Mouse (Mus musculus): ENCODE measurements around the gene Rtkn. TPM values are rescaled to one million over a fixed set of nuclear protein-coding genes. Genes with fewer than 3 reads are reported as not detected.
A peak's percentile ranks its signal among the peaks of the same experiment; 100 is the strongest.

Rtkn gene
- polyA plus RNA-seq, 1 experiment = 42.1 TPM

DNA sequence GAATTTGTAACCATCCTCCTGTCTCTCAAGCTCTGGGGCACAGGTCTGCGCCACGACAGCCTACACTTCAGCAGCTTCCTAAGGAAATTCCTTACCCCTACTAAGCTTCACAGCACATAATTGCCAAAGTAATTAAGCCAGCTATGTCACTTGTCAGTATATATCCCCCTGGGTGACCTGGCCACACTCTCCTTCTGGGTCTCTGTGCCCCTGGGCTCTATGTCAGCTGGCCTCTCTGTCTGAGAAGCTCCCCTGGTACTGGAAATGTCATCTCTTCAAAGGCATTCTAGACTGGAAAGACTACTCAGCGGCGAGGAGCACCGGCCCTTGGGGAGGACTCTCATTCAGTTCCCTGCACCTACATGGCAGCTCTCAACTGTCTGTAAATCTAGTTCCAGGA lies 12.3 kb upstream of the Rtkn start:
- H3K27me3 ChIP-seq (ENCODE audit: control insufficient read depth, insufficient read depth, insufficient read length) = no peaks in the 10 kb centered on the region
- no peak overlapping the region for H3ac ChIP-seq (ENCODE audit: control insufficient read depth, insufficient read length, low read depth)
- H3K36me3 ChIP-seq (ENCODE audit: control insufficient read depth, insufficient read depth) = peaks cover 14% of the 10 kb centered on the region
- peaks cover 50% of the 10 kb centered on the region for H3K79me2 ChIP-seq (ENCODE audit: control insufficient read depth, insufficient read depth)
- H3K4me3 ChIP-seq (ENCODE audit: insufficient read depth, poor library complexity, severe bottlenecking) = no peak overlapping the region
- TF ChIP-seq MYOG (IDR thresholded peaks at IDR 0.05; ENCODE audit: control insufficient read depth, extremely low read depth, insufficient read length) (no peak), MYOD1 (IDR thresholded peaks at IDR 0.05; ENCODE audit: control insufficient read depth, insufficient read length, low read depth) (no peak), CEBPB (IDR thresholded peaks at IDR 0.05; ENCODE audit: low read depth) (no peak), CTCF (IDR thresholded peaks at IDR 0.05; ENCODE audit: control insufficient read depth, insufficient read depth, insufficient read length) (no peak), USF1 (IDR thresholded peaks at IDR 0.05; ENCODE audit: low read depth) (no peak), FOSL1 (IDR thresholded peaks at IDR 0.05; ENCODE audit: insufficient read depth, low read length, poor library complexity, severe bottlenecking) (no peak), MAX (IDR thresholded peaks at IDR 0.05) (no peak)
- H3K79me3 ChIP-seq (ENCODE audit: low read depth) = peaks cover 6% of the 10 kb centered on the region

DNA sequence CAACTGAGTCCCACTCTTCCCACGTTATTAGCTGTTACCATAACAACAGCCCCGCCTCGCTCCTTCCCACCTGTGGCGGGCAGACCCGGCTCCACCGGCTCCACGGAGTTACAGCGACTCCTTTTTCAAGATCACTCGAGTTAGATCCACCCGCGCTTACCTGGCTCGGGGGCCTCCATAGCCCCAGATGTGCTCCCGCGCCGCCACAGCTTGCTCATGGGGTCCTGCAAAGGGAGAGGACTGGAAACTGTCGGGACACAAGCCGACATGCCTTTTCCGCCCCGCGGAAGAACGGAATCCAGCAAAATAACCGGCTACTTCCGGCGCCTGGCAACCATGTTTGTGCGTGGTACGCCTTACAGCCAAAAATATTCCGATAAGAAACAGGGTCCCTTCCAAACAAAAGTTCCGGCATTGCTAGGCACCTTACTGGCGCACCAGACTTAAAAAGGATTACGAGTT lies 10.4 kb upstream of the Rtkn start:
- H3K27me3 ChIP-seq (ENCODE audit: control insufficient read depth, insufficient read depth, insufficient read length) = no peaks in the 10 kb centered on the region
- H3K4me3 ChIP-seq (ENCODE audit: insufficient read depth, poor library complexity, severe bottlenecking) = peak overlapping the region; percentile 75
- peaks cover 38% of the 10 kb centered on the region for H3K79me2 ChIP-seq (ENCODE audit: control insufficient read depth, insufficient read depth)
- TF ChIP-seq MAX (IDR thresholded peaks at IDR 0.05) (peak; percentile 72), CEBPB (IDR thresholded peaks at IDR 0.05; ENCODE audit: low read depth) (no peak)
- peak overlapping the region; percentile 87 for H3ac ChIP-seq (ENCODE audit: control insufficient read depth, insufficient read length, low read depth)
- peaks cover 6% of the 10 kb centered on the region for H3K79me3 ChIP-seq (ENCODE audit: low read depth)
- no peaks in the 10 kb centered on the region for H3K36me3 ChIP-seq (ENCODE audit: control insufficient read depth, insufficient read depth)

DNA sequence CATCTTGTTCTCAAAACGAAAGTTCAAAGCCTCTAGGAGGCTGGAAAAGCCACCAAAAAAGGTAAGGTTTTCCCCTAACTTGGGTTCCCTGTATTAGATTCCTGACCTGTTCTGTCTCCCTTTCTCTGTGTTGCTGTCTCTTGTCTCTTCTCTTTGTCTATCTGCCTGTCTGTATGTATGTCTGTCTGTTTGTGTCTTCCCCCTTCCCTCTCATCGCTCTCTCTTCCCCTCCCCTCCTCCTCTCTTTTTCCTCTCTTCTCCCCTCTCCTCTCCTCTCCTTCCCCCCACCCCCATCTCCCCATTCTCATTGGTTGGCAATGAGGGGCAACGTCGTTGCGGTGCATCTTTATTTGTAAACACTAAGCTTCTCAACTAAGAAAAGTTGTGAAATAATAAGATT lies 9.9 kb upstream of the Rtkn start, which contains the start of gene Ino80b:
Ino80b (minus strand) TSS at position 101 of the 400 bp plus-strand sequence.
- Histone ChIP-seq H3K79me2 (ENCODE audit: control insufficient read depth, insufficient read depth) (peaks cover 33% of the 10 kb centered on the region), H3K27me3 (ENCODE audit: control insufficient read depth, insufficient read depth, insufficient read length) (no peaks in the 10 kb centered on the region), H3ac (ENCODE audit: control insufficient read depth, insufficient read length, low read depth) (peak within 1 kb of the TSS; percentile 87), H3K4me3 (ENCODE audit: insufficient read depth, poor library complexity, severe bottlenecking) (peak within 1 kb of the TSS; percentile 75), H3K36me3 (ENCODE audit: control insufficient read depth, insufficient read depth) (no peaks in the 10 kb centered on the region), H3K79me3 (ENCODE audit: low read depth) (peaks cover 6% of the 10 kb centered on the region)
- TF ChIP-seq MYOG (IDR thresholded peaks at IDR 0.05; ENCODE audit: control insufficient read depth, extremely low read depth, insufficient read length) (no peak), CEBPB (IDR thresholded peaks at IDR 0.05; ENCODE audit: low read depth) (no peak), USF1 (IDR thresholded peaks at IDR 0.05; ENCODE audit: low read depth) (no peak), MAX (IDR thresholded peaks at IDR 0.05) (no peak), MYOD1 (IDR thresholded peaks at IDR 0.05; ENCODE audit: control insufficient read depth, insufficient read length, low read depth) (no peak), CTCF (IDR thresholded peaks at IDR 0.05; ENCODE audit: control insufficient read depth, insufficient read depth, insufficient read length) (no peak), FOSL1 (IDR thresholded peaks at IDR 0.05; ENCODE audit: insufficient read depth, low read length, poor library complexity, severe bottlenecking) (no peak)

- TF ChIP-seq MYOD1 (IDR thresholded peaks at IDR 0.05; ENCODE audit: control insufficient read depth, insufficient read length, low read depth) = no peak
- TF ChIP-seq CTCF (IDR thresholded peaks at IDR 0.05; ENCODE audit: control insufficient read depth, insufficient read depth, insufficient read length) = no peak
- TF ChIP-seq MYOG (IDR thresholded peaks at IDR 0.05; ENCODE audit: control insufficient read depth, extremely low read depth, insufficient read length) = no peak
- TF ChIP-seq USF1 (IDR thresholded peaks at IDR 0.05; ENCODE audit: low read depth) = no peak
- no peak for TF ChIP-seq MAX (IDR thresholded peaks at IDR 0.05)
- TF ChIP-seq CEBPB (IDR thresholded peaks at IDR 0.05; ENCODE audit: low read depth) = no peak
- TF ChIP-seq FOSL1 (IDR thresholded peaks at IDR 0.05; ENCODE audit: insufficient read depth, low read length, poor library complexity, severe bottlenecking) = no peak
- no peak overlapping the region for H3ac ChIP-seq (ENCODE audit: control insufficient read depth, insufficient read length, low read depth)
- H3K27me3 ChIP-seq (ENCODE audit: control insufficient read depth, insufficient read depth, insufficient read length) = no peaks in the 10 kb centered on the region
- H3K79me3 ChIP-seq (ENCODE audit: low read depth) = peaks cover 3% of the 10 kb centered on the region
- no peak overlapping the region for H3K4me3 ChIP-seq (ENCODE audit: insufficient read depth, poor library complexity, severe bottlenecking)
- no peaks in the 10 kb centered on the region for H3K36me3 ChIP-seq (ENCODE audit: control insufficient read depth, insufficient read depth)
- peaks cover 23% of the 10 kb centered on the region for H3K79me2 ChIP-seq (ENCODE audit: control insufficient read depth, insufficient read depth)
Measured at GRCm38 (mm10) chr6:83127419-83127818, 7.8 kb upstream of the Rtkn start.

DNA sequence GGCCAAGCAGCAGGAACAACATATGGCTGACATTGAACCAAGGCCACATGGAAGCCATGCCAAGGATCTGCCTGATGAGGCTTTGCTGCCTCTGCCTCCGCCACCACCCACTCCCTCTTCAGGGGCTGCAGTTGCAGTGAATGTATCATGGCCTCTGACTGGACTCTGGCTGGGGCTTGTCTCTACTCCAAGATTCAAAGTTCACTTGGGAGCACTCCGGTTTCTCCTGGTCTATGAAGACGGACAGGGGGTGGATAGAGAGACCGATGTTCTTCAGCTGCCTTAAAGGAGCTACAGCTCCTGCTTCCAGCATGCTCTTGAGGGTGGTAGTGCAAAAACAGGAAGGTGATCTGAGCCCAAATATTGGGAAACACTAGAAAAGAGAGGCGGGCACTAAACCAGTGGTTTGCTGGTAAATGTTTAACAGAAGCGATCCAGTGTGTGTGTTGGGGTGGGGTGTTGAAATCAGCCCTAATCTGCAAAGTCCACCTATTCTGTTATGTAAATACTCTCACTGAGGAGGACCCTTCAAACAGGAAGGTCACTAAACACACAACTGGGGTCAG lies 3.7 kb upstream of the Rtkn start:
- Histone ChIP-seq H3K36me3 (ENCODE audit: control insufficient read depth, insufficient read depth) (no peaks in the 10 kb centered on the region), H3K79me2 (ENCODE audit: control insufficient read depth, insufficient read depth) (peaks cover 15% of the 10 kb centered on the region), H3K79me3 (ENCODE audit: low read depth) (peaks cover 7% of the 10 kb centered on the region), H3K4me3 (ENCODE audit: insufficient read depth, poor library complexity, severe bottlenecking) (no peak overlapping the region), H3ac (ENCODE audit: control insufficient read depth, insufficient read length, low read depth) (no peak overlapping the region), H3K27me3 (ENCODE audit: control insufficient read depth, insufficient read depth, insufficient read length) (no peaks in the 10 kb centered on the region)
- TF ChIP-seq MAX (IDR thresholded peaks at IDR 0.05) = no peak

- peaks cover 23% of the 10 kb centered on the region for H3K79me2 ChIP-seq (ENCODE audit: control insufficient read depth, insufficient read depth)
- no peak overlapping the region for H3ac ChIP-seq (ENCODE audit: control insufficient read depth, insufficient read length, low read depth)
- peaks cover 10% of the 10 kb centered on the region for H3K79me3 ChIP-seq (ENCODE audit: low read depth)
- H3K27me3 ChIP-seq (ENCODE audit: control insufficient read depth, insufficient read depth, insufficient read length) = no peaks in the 10 kb centered on the region
- H3K4me3 ChIP-seq (ENCODE audit: insufficient read depth, poor library complexity, severe bottlenecking) = no peak overlapping the region
- TF ChIP-seq USF1 (IDR thresholded peaks at IDR 0.05; ENCODE audit: low read depth) = peak; percentile 71
- no peak for TF ChIP-seq CTCF (IDR thresholded peaks at IDR 0.05; ENCODE audit: control insufficient read depth, insufficient read depth, insufficient read length)
- H3K36me3 ChIP-seq (ENCODE audit: control insufficient read depth, insufficient read depth) = no peaks in the 10 kb centered on the region
Measured at GRCm38 (mm10) chr6:83132176-83132919, 2.9 kb upstream of the Rtkn start.
